ENCODE assay signal across 10 mouse cellular contexts in genomic region chr13:107902800-107903149, GRCm38 (mm10).
DNase-seq lines count a peak whose midpoint lies in the region; ATAC-seq and TF ChIP-seq lines count a peak whose summit lies in the region.
"Had no signal": no experiment of that assay in that cellular context is flagged by ENCODE, and none has a peak within 500 bp of the region (broad histone marks: within the 10 kb centered on the region; RNA-seq: fewer than 3 reads in every experiment).

No protein-coding gene starts in this region.

- peak overlapping the region; percentile 18 for H3K4me2 ChIP-seq in heart, embryonic 13.5 days
- no peak overlapping the region for H3K4me2 ChIP-seq in hindbrain, embryonic 13.5 days
- H3K4me2 ChIP-seq: midbrain, embryonic 15.5 days had no signal

- H3K9ac ChIP-seq in heart, embryonic 13.5 days = no peak overlapping the region
- no peak overlapping the region for H3K9ac ChIP-seq in hindbrain, embryonic 13.5 days
- H3K9ac ChIP-seq: midbrain, embryonic 15.5 days had no signal

- peaks cover 80% of the 10 kb centered on the region for H3K27me3 ChIP-seq in heart, embryonic 13.5 days (replicated peaks)
- H3K27me3 ChIP-seq in spleen, adult 2 months (ENCODE audit: control insufficient read depth, insufficient read depth, low read length) = no peaks in the 10 kb centered on the region
- no peaks in the 10 kb centered on the region for H3K27me3 ChIP-seq in hindbrain, embryonic 13.5 days
- H3K27me3 ChIP-seq: midbrain, embryonic 15.5 days had no signal

- WGBS in heart, embryonic 13.5 days = 62% methylated on average over 5 of the region's 5 CpGs
- WGBS in spleen, adult 2 months = 58% methylated on average over 5 of the region's 5 CpGs
- WGBS in hindbrain, embryonic 13.5 days = 75% methylated on average over 5 of the region's 5 CpGs
- WGBS in macrophage (ENCODE audit: missing documents) = 90% methylated on average over 5 of the region's 5 CpGs

- intact Hi-C loops in heart, postnatal 10 days (cut with DNase I) = loop anchor here (5.0 kb wide), 1 partner anchor 40 kb away; no protein-coding TSS in a partner anchor

- no peaks in the 10 kb centered on the region for H3K36me3 ChIP-seq in heart, embryonic 13.5 days
- H3K36me3 ChIP-seq in spleen, adult 2 months (ENCODE audit: control insufficient read depth, insufficient read depth, low read length) = no peaks in the 10 kb centered on the region
- no peaks in the 10 kb centered on the region for H3K36me3 ChIP-seq in hindbrain, embryonic 13.5 days
- H3K36me3 ChIP-seq in macrophage (ENCODE audit: inconsistent target) = no peaks in the 10 kb centered on the region
- H3K36me3 ChIP-seq: midbrain, embryonic 15.5 days had no signal

- H3K9me3 ChIP-seq in heart, embryonic 13.5 days = 0 out of 2 replicates have a peak, but pooled peaks cover 4% of the 10 kb centered on the region
- H3K9me3 ChIP-seq in hindbrain, embryonic 13.5 days = no peaks in the 10 kb centered on the region
- H3K9me3 ChIP-seq: midbrain, embryonic 15.5 days had no signal

- H3K79me2 ChIP-seq in macrophage (ENCODE audit: inconsistent target) = no peaks in the 10 kb centered on the region

- TF ChIP-seq CTCF in spleen, adult 2 months (IDR thresholded peaks at IDR 0.05; ENCODE audit: extremely low read depth, insufficient read depth, insufficient read length, insufficient replicate concordance) = no peak

- peaks cover 17% of the 10 kb centered on the region for H3K4me1 ChIP-seq in heart, embryonic 13.5 days
- H3K4me1 ChIP-seq in spleen, adult 2 months (ENCODE audit: control insufficient read depth, insufficient read depth, insufficient read length) = peaks cover 9% of the 10 kb centered on the region; the same call in 1 of the 2 replicates
- peaks cover 20% of the 10 kb centered on the region for H3K4me1 ChIP-seq in hindbrain, embryonic 13.5 days (replicated peaks)

- no peak for TF ChIP-seq POLR2A in spleen, adult 2 months (IDR thresholded peaks at IDR 0.05; ENCODE audit: low read depth, low read length)

- no peak for ATAC-seq in heart, embryonic 13.5 days (ENCODE audit: extremely low read depth, insufficient number of reproducible peaks, low FRiP score, low TSS enrichment)
- ATAC-seq in hindbrain, embryonic 13.5 days (ENCODE audit: low FRiP score) = peak; percentile 57; the same call in 1 of the 2 replicates

- no peak overlapping the region for H3K4me3 ChIP-seq in heart, embryonic 13.5 days
- no peak overlapping the region for H3K4me3 ChIP-seq in spleen, adult 2 months (ENCODE audit: extremely low read depth, insufficient read depth, insufficient read length)
- H3K4me3 ChIP-seq in hindbrain, embryonic 13.5 days = no peak overlapping the region
- no peak overlapping the region for H3K4me3 ChIP-seq in macrophage (ENCODE audit: inconsistent target)
- H3K4me3 ChIP-seq: midbrain, embryonic 15.5 days had no signal

- H3K27ac ChIP-seq in heart, embryonic 13.5 days (replicated peaks) = peak overlapping the region; percentile 39; the same call in 1 of the 2 replicates
- peak overlapping the region; percentile 93 for H3K27ac ChIP-seq in spleen, adult 2 months (ENCODE audit: insufficient read depth, low read length)
- no peak overlapping the region for H3K27ac ChIP-seq in hindbrain, embryonic 13.5 days
- H3K27ac ChIP-seq in macrophage = peak overlapping the region; percentile 96
- H3K27ac ChIP-seq: midbrain, embryonic 15.5 days had no signal

- DNase-seq in heart, postnatal 10 days = no peak
- DNase-seq in spleen, adult 2 months (ENCODE audit: low read depth in 1 of 2, low spot score in 2 of 2) = no peak
- DNase-seq in spleen, postnatal 14 days (ENCODE audit: low spot score in 2 of 2) = no peak
- DNase-seq in ovary, postnatal 10 days (ENCODE audit: low spot score) = no peak
- no peak for DNase-seq in right cerebral cortex, adult 2 months (ENCODE audit: low spot score in 2 of 2)
- DNase-seq: kidney, adult 18-20 months had no signal
